Mouse (Mus musculus) heart, postnatal 36 days (tissue): ENCODE measurements around the gene Tubb4b. TPM values are rescaled to one million over a fixed set of nuclear protein-coding genes. Genes with fewer than 3 reads are reported as not detected.

Experiments used
- DNase-seq, 2 experiments: peaks; one replicate each; pipeline ENCODE4 v3.0.0; 2021 to 2022
- intact Hi-C: fragments of 180-260 bp; cut with DNase I; formaldehyde crosslinking; loops from one replicate; pipeline ENCODE4 v1.15.1; 2025
- total RNA-seq, 2 experiments: library from RNA; stranded (reverse); gene quantifications; 2 replicates each; pipeline ENCODE4 v1.2.3; 2021

Gene Tubb4b
- total RNA-seq, 2 experiments from 2014 or later, result 240 to 254 TPM

- intact Hi-C loops, result no loop called here
- DNase-seq, result no peak
Measured at GRCm38 (mm10) chr2:25246183-25247072, 21.9 kb upstream of the Tubb4b start, which contains the start of gene AL732309.1. Gene AL732309.1, minus strand, starts transcription at chr2:25246863.

- intact Hi-C loops, result no loop called here
Measured at GRCm38 (mm10) chr2:25244144-25244543, 19.6 kb upstream of the Tubb4b start.

GRCm38 (mm10) chr2:25243342-25243741 lies 18.8 kb upstream of the Tubb4b start:
- intact Hi-C loops, result no loop called here

More at GRCm38 (mm10) chr2:25244144-25244543, 19.6 kb upstream of the Tubb4b start:
- DNase-seq, result no peak

GRCm38 (mm10) chr2:25242101-25242506 lies 17.6 kb upstream of the Tubb4b start, which contains the start of the genes Rnf208 and Cysrt1:
Gene Rnf208, plus strand, starts transcription at chr2:25242255.
Gene Cysrt1, minus strand, starts transcription at chr2:25242452.
- no peak for DNase-seq
- intact Hi-C loops, result no loop called here

More at GRCm38 (mm10) chr2:25243342-25243741, 18.8 kb upstream of the Tubb4b start:
- DNase-seq, result no peak

GRCm38 (mm10) chr2:25241438-25241775 lies 16.9 kb upstream of the Tubb4b start:
- intact Hi-C loops, result no loop called here
- DNase-seq, result no peak

GRCm38 (mm10) chr2:25240723-25241437 lies 16.4 kb upstream of the Tubb4b start:
- peak in 1 of 2 experiments; percentile 56 for DNase-seq
- intact Hi-C loops, result no loop called here

GRCm38 (mm10) chr2:25240310-25240709 lies 15.8 kb upstream of the Tubb4b start:
- no peak for DNase-seq
- intact Hi-C loops, result no loop called here

- intact Hi-C loops, result no loop called here
- no peak for DNase-seq
Measured at GRCm38 (mm10) chr2:25239766-25240165, 15.3 kb upstream of the Tubb4b start.

- DNase-seq, result no peak
- intact Hi-C loops, result no loop called here
Measured at GRCm38 (mm10) chr2:25238106-25238505, 13.6 kb upstream of the Tubb4b start.

GRCm38 (mm10) chr2:25237522-25237921 lies 13.0 kb upstream of the Tubb4b start:
- DNase-seq, result no peak
- intact Hi-C loops, result no loop called here

- intact Hi-C loops, result no loop called here
- DNase-seq, result no peak
Measured at GRCm38 (mm10) chr2:25236614-25237013, 12.1 kb upstream of the Tubb4b start, which contains the start of gene Rnf224. Gene Rnf224, minus strand, starts transcription at chr2:25236787.

- intact Hi-C loops, result no loop called here
- no peak for DNase-seq
Measured at GRCm38 (mm10) chr2:25234551-25235220, 10.2 kb upstream of the Tubb4b start.

- DNase-seq, result no peak
Measured at GRCm38 (mm10) chr2:25234050-25234449, 9.5 kb upstream of the Tubb4b start, which contains the start of gene Slc34a3. Gene Slc34a3, minus strand, starts transcription at chr2:25234364.

GRCm38 (mm10) chr2:25233421-25233820 lies 8.9 kb upstream of the Tubb4b start:
- intact Hi-C loops, result no loop called here
- no peak for DNase-seq

More at GRCm38 (mm10) chr2:25234050-25234449, 9.5 kb upstream of the Tubb4b start, which contains the start of gene Slc34a3:
- intact Hi-C loops, result no loop called here

- no peak for DNase-seq
- intact Hi-C loops, result no loop called here
Measured at GRCm38 (mm10) chr2:25231038-25231437, 6.5 kb upstream of the Tubb4b start.

GRCm38 (mm10) chr2:25230581-25230980 lies 6.1 kb upstream of the Tubb4b start:
- no peak for DNase-seq
- intact Hi-C loops, result no loop called here

- no peak for DNase-seq
- intact Hi-C loops, result loop anchor here (2.0 to 5.0 kb wide), 3 partner anchors 25 to 103 kb away; partner anchors contain the start of gene Tmem203
Measured at GRCm38 (mm10) chr2:25229582-25229981, 5.1 kb upstream of the Tubb4b start.

- intact Hi-C loops, result loop anchor here (1.0 to 5.0 kb wide), 5 partner anchors 26 to 102 kb away; partner anchors contain the start of gene Tmem203
- DNase-seq, result no peak
Measured at GRCm38 (mm10) chr2:25228995-25229530, 4.6 kb upstream of the Tubb4b start.

GRCm38 (mm10) chr2:25228431-25228889 lies 4.0 kb upstream of the Tubb4b start:
- DNase-seq, result peak; percentile 85 to 88

GRCm38 (mm10) chr2:25227406-25227805 lies 2.9 kb upstream of the Tubb4b start:
- intact Hi-C loops, result loop anchor here (5.0 kb wide), 1 partner anchor 65 kb away; no protein-coding TSS in a partner anchor
- DNase-seq, result no peak

More at GRCm38 (mm10) chr2:25228431-25228889, 4.0 kb upstream of the Tubb4b start:
- intact Hi-C loops, result loop anchor here (1.0 to 5.0 kb wide), 5 partner anchors 26 to 102 kb away; partner anchors contain the start of gene Tmem203
